Mouse (Mus musculus) adipocyte (in vitro differentiated cells): ENCODE results near the gene Ccnjl.

Source experiments
- DNase-seq: peaks from one replicate; pipeline ENCODE4 v3.0.0-alpha.2; 2016; ENCODE audit warnings: low spot score

Gene Ccnjl

DNA sequence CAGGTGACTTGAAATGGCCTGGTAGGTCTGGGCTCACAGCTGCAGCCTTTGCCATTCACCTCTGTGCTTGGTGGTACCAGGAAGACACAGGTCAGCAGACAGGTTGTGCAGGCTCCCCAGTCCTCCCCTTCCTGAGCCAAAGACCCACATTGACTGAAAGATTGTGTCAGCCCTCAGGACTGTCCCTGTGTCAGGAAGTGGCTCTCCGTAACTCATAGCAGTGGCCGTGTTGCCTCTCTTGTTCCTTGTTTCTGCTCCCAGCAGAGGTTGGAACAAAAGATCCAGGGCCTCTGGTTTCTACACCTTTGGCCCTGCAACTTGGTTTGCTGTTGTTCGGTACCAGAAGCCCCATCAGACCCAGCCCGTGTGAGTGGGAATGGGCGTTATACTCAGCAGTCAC, 40.6 kb downstream of the Ccnjl start:
- DNase-seq, result no peak

GRCm38 (mm10) chr11:43569595-43569994, 41.0 kb downstream of the Ccnjl start:
- no peak for DNase-seq

- no peak for DNase-seq
Observed at GRCm38 (mm10) chr11:43575061-43575375, 46.4 kb downstream of the Ccnjl start.

DNA sequence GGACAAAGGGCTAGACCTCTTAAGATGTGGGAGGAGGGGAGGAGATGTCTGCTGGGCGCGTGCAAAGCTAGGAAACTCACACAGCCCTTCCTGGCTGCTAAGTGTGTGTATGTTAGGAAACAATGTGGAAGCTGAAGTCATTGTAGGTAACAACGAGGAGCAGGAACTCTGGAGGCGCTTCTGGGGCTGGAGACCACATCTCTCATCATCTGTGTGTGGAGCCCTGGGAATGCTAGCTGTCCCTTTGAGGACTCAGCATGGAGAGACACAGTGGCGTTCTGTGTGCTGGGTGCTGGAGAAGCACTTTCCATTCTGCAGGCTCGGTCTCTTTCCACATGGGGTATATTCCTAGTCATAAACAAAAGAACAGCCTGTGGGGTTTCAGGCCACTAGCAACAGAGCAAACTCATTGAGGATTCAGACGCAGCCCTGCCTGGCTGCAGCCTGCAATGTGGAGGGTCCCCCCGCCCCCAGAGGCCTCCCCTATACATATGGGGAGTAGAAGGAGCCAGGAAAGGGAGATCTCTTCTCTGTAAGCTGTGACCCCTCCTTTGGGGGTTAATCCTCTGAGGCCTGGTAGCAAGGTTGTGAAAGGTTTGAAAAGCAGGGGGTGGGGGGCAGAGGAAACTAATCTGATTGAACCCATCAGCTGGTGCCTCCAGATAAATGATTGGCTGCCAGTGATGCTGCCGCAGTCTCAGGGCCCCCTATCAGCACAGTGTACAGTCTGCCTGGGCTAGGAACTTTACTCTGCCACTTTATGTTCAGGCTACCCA, 47.0 kb downstream of the Ccnjl start:
- no peak for DNase-seq

DNA sequence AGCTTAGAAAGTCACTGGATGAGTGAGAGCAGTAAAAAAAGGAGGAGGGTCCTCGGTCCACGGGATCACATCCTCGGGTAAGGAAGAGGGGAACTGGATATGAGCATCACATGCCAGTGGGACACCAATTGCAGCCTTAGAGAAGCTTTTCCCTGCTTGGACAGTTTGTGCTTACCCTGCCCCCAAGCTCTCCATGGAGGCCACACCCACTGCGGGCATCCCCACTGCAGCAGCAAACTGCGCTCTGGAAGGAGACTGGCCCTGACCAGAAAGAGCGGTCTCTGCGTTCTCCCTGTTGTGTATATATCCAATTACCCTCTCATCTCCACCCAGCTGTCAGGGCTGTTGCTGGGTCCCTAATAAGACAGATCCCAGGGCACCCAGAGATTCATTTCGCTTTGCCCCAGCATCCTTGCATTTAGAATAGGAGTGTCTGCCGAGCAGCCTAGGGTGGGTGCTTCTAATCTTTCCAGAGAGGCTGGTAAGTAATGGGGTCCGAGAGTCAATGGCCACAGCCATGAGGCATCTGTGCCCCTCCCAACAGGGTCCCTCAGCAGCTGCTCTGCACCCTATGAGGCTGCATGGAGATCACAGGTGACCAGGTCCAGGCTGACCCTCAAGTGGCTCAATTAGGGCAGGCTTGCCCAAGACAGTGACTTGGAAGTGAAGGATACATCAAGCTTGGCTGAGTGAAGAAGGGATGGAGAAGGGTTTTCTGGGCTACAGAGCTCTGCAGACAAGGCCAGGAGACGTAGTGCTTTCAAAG, 49.3 kb downstream of the Ccnjl start:
- no peak for DNase-seq

DNA sequence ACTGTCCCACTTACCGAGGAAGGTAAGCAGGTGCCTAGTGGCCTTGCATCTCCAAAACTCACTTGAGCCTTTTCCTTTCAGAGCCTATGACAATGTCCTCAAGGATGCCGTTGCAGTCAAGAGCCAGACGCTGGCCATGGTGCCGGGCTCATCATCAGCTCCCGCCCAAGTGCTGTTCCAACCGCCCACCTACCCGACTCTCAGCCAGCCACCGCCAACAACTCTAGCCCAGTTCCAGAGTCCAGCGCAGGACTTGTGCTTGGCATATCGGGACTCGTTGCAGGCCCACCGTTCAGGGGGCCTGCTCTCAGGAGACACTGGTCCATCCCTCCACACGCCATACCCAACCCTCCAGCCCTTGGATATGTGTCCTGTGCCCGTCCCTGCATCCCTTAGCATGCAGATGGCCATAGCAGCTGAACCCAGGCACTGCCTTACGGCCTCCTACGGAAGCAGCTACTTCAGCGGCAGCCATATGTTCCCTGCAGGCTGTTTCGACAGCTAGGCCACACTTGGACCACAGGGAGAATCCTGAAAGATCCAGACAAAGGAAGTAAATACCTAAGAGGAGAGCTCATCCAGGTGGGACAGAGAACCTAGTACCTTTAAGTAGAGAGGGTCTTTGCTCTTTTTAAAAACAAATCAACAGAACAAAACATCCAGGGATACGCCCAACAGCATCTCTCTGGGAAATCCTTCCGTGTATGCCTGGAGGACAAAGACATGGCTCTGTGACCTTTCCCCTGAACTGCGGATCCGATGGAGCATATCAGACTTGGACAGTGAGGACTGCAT, 56.8 kb downstream of the Ccnjl start:
- DNase-seq, result no peak

DNA sequence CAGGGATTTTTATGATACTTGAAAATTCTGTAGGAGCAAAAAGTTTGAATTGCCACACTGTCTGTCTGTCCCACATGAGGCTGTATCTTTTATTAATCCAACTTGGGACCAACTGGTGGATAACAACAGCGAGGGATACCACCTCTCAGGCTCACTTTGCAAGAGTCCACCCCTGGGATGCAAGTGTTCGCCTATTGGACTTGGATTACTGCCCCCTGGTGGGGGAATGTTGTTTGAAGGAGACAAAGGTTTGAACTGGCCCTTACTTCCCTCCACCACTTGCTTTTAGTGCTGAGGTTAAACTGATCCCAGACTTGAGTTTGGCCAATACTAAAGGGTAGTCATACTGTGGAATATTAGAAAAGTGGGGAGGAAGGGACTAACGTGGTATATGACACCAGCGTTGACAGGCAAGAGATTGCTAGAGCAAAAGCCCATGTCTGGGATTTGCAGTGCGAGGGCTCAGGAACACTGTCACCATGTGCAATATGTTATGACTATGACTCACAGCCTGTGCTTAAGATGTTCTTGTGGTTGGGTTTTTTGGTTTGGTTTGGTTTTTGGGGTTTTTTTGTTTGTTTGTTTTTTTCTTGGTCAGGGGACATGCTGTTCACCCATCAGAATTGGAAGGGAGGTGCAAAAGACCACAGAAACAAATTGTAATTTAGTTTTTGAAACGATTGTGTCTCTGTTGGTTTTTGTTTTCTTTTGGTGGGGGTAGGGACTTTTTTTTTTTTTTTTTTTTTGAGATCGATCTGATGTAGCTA, 57.9 kb downstream of the Ccnjl start, which contains the start of gene 4933415A04Rik:
Gene 4933415A04Rik, plus strand, starts transcription at position 717 of the 767 bp plus-strand sequence.
- peak; percentile 67 for DNase-seq

DNA sequence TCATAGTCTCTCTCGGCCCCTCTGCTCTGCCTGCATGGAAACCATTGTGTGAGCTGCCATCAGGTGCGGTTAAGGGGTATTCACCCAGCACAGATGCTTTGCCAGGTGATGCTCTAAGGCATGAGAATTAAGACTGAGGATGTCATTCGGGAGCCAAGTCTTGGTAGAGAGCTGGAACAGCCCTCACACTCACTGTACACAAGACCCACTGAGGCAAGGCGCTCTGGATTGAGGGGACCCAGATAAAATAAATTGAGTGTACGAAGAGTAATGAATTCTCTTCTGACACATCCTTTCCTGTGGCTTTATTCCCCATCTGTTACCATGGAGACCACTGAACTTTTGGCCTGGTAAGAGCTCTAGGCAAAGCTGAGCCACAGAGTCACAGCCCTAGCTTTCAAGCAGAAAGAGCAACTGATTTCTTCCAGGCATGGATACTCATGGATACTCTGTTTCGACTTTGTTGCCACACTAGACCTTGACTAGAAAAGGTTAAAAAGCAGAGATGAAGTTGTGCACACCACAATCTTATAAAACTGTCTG, 61.0 kb downstream of the Ccnjl start:
- DNase-seq, result no peak

GRCm38 (mm10) chr11:43601440-43601839, 72.9 kb downstream of the Ccnjl start, which contains the start of gene Fabp6:
Gene Fabp6, minus strand, starts transcription at chr11:43601540.
- DNase-seq, result no peak

- no peak for DNase-seq
Observed at GRCm38 (mm10) chr11:43604207-43604606, 75.6 kb downstream of the Ccnjl start.

GRCm38 (mm10) chr11:43604891-43605290, 76.3 kb downstream of the Ccnjl start:
- no peak for DNase-seq

- no peak for DNase-seq
Observed at GRCm38 (mm10) chr11:43605859-43606258, 77.3 kb downstream of the Ccnjl start.

DNA sequence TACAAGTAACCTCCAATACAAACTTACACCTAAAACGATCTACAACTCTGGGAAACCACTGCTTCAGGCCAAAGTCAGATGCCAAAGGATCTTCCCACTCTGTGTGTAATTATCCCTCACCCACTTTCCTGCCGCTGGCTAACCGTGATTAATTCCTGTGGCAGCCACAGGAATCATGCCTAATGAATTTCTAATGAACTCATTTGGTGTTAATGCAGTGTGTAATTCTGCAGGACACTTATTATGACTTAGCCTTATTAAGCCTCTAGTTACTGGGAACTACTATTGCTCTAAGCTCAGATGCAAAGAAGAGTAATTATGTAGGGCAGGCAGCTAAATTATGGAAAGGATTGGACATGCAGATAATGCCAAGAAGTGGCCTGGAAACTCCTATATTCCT, 79.9 kb downstream of the Ccnjl start:
- no peak for DNase-seq

- no peak for DNase-seq
Observed at GRCm38 (mm10) chr11:43610006-43610661, 81.5 kb downstream of the Ccnjl start.

- no peak for DNase-seq
Observed at GRCm38 (mm10) chr11:43610662-43611033, 82.1 kb downstream of the Ccnjl start.

- peak; percentile 75 for DNase-seq
Observed at GRCm38 (mm10) chr11:43612834-43613488, 84.4 kb downstream of the Ccnjl start.

GRCm38 (mm10) chr11:43617924-43618323, 89.3 kb downstream of the Ccnjl start:
- no peak for DNase-seq

DNA sequence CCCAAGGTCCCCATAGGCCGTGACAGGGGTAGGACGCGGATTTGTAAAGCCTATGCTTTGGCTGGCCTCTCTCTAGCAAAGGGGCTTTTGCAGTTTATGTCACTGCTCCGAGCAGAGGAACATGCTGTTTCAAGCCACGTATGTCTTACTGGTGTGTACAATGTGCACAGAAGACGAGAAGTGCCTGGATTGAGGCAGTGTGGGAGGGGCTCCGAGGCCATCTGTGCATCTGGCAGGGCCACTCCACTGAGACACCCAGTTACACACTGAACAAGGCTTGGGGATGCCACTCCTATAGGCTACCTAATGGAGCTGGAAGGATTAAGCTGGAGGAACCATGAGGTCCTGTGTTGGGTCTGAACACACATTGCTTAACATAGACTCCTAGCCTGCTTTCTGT, 89.8 kb downstream of the Ccnjl start:
- DNase-seq, result no peak

DNA sequence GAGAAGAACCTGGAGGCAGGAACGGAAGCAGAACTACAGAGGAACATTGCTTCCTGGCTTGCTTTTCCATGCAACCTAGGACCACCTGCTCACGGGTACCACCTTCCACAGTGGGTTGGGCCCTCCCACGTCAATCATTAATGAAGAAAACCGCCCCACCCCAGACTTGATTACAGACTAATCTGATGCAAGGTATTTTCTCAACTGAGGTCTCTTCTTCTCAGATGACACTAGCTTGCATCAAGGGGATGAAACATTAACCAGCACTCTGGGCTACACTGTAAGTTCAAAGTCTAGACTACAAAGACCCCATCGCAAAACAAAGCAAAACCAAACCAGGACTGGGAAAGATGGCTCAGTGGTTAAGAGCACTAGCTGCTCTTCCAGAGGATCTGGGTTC, 93.2 kb downstream of the Ccnjl start:
- DNase-seq, result no peak

GRCm38 (mm10) chr11:43624341-43624740, 95.8 kb downstream of the Ccnjl start:
- DNase-seq, result no peak
